Mouse (Mus musculus) intestine, postnatal 0 days (tissue): ENCODE results near the gene Kmt2a. TPM values are rescaled to one million over a fixed set of nuclear protein-coding genes. Genes with fewer than 3 reads are reported as not detected.

Source experiments
- ATAC-seq: fragments of 200-750 bp; cut with Nextera tagmentation; 2 replicates; pipeline ENCODE4 v1.8.0; 2017; ENCODE audit warnings: mild to moderate bottlenecking, moderate TSS enrichment, moderate library complexity
- H3K27ac ChIP-seq: fragments of 300-500 bp; sonication (generic); 2 replicates; pipeline ENCODE4 v1.5.1; 2014; ENCODE audit warnings: mild to moderate bottlenecking, low read depth, low read length, moderate library complexity
- H3K27me3 ChIP-seq: fragments of 300-500 bp; sonication (generic); replicated peaks from 2 replicates; pipeline ENCODE4 v1.6.1; 2014; ENCODE audit warnings: low read length, mixed read lengths; ENCODE audit not compliant: control insufficient read depth, insufficient read depth
- H3K36me3 ChIP-seq: fragments of 300-500 bp; sonication (generic); 2 replicates; pipeline ENCODE4 v1.6.1; 2014; ENCODE audit warnings: mild to moderate bottlenecking, moderate library complexity; ENCODE audit not compliant: control insufficient read depth, insufficient read depth
- H3K4me1 ChIP-seq: fragments of 300-500 bp; sonication (generic); replicated peaks from 2 replicates; pipeline ENCODE4 v1.6.1; 2014; ENCODE audit warnings: antibody characterized with exemption, low read length, mixed read lengths; ENCODE audit not compliant: control insufficient read depth, insufficient read depth
- H3K4me2 ChIP-seq: fragments of 300-500 bp; sonication (generic); replicated peaks from 2 replicates; pipeline ENCODE4 v1.6.1; 2014; ENCODE audit warnings: low read depth, mild to moderate bottlenecking, moderate library complexity
- H3K4me3 ChIP-seq: fragments of 300-500 bp; sonication (generic); 2 replicates; pipeline ENCODE4 v1.5.1; 2014; ENCODE audit warnings: low read depth, low read length
- H3K9ac ChIP-seq: fragments of 300-500 bp; sonication (generic); 2 replicates; pipeline ENCODE4 v1.6.1; 2014; ENCODE audit warnings: mild to moderate bottlenecking, low read depth, low read length
- H3K9me3 ChIP-seq: fragments of 300-500 bp; sonication (generic); 2 replicates; pipeline ENCODE4 v1.6.1; 2016; ENCODE audit warnings: mixed run types; ENCODE audit not compliant: control insufficient read depth
- CTCF ChIP-seq: sonication (generic); IDR thresholded peaks from 2 replicates; pipeline ENCODE4 v1.5.1; 2016; ENCODE audit warnings: low read depth, mild to moderate bottlenecking, control low read depth, antibody characterized with exemption, moderate library complexity
- WGBS: fragments of 180-500 bp; shearing (Covaris S2); extraction: QIAGEN DNeasy Blood & Tissue Kit; methylation state at CpG from one replicate; pipeline ENCODE4 v1.1.7; 2014; 5-methylcytosine and 5-hydroxymethylcytosine counted together
- polyA plus RNA-seq: library from polyadenylated mRNA; unstranded; fragments of >200 nt; fragmentation: Nextera tagmentation; extraction: Ambion mirVana; gene quantifications from 2 replicates; pipeline ENCODE4 v1.2.1, GENCODE M21; 2015

Kmt2a gene
- polyA plus RNA-seq, 1 experiment from 2014 or later = 2.9 TPM

DNA sequence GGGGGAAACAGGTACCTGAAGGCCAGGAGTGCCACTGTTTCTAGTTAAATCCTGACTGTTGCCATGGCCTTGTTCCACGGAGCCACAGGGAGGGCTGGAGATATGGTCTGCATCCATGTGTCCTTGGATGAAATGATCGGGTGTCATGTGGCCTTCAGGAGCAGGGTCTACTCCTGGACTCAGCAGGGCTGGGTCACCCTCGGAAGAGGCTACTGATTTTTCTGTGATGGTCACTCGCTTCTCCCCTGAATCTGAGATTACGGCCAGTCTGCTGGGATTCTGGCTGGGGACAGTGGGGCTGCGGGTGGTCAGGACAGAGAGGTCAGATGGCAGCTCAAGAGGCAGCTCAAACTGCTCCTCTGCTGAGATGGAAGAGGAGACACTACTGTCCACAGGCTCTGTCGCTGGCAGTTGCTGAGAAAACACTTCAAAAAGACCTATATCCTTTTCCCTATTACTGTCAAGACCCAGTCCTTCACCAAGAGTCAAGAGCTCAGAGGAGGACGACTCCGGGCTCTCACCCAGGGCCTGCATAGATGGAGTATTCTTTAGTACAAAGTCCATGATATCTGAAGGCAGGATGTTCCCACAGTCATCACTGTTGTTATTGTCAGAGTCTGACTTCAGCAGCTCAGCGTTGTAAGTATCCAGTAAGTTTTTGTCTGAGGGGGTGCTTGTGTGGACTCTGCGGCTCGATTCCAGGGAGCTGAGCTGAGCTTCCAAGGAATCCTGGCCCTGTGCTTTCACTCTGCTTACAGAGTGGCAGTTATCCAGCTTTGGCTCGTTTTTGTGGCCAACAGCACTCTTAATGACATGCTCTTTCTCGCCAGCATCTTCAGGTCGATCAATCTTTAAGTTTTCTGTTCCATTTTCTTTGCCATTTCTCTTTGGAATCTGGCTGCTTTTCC is 60.9 kb downstream of the Kmt2a start:
- H3K9me3 ChIP-seq = no peaks in the 10 kb centered on the region
- ATAC-seq = no peak
- no peak overlapping the region for H3K4me3 ChIP-seq
- no peak for TF ChIP-seq CTCF
- H3K27ac ChIP-seq = no peak overlapping the region
- H3K27me3 ChIP-seq = no peaks in the 10 kb centered on the region
- no peaks in the 10 kb centered on the region for H3K4me1 ChIP-seq
- no peak overlapping the region for H3K9ac ChIP-seq
- 90% methylated on average over 15 of the region's 15 CpGs for WGBS
- H3K4me2 ChIP-seq = no peak overlapping the region
- peaks cover 98% of the 10 kb centered on the region for H3K36me3 ChIP-seq

GRCm38 (mm10) chr9:44817522-44817921 is 63.6 kb downstream of the Kmt2a start:
- H3K9ac ChIP-seq = no peak overlapping the region
- H3K4me3 ChIP-seq = no peak overlapping the region
- H3K4me2 ChIP-seq = no peak overlapping the region
- no peaks in the 10 kb centered on the region for H3K27me3 ChIP-seq
- no peaks in the 10 kb centered on the region for H3K9me3 ChIP-seq
- ATAC-seq = no peak
- peaks cover 100% of the 10 kb centered on the region for H3K36me3 ChIP-seq
- no peak overlapping the region for H3K27ac ChIP-seq
- TF ChIP-seq CTCF = no peak
- no peaks in the 10 kb centered on the region for H3K4me1 ChIP-seq
- 90% methylated on average over 5 of the region's 5 CpGs for WGBS

DNA sequence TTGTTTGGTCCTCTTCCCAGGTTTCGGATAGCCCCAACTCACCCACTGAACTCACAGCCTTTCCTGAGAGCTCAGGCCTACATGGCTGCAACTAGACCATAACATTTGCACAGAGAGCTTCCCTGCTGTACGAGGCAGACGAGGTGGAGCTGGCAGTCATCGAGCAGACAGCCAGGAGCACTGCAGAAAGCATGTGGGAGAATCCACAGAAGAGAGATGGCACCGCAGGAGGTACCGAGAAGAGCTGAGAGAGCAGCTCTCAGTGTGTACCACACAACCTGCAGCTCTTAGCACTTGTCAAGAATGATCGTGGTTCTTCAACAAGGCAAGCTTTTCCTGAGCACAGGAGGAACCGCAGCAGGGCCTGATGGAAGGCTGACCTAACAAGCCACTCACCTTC is 66.9 kb downstream of the Kmt2a start:
- WGBS = 95% methylated on average over 8 of the region's 8 CpGs
- no peak for TF ChIP-seq CTCF
- H3K36me3 ChIP-seq = peaks cover 99% of the 10 kb centered on the region
- no peak overlapping the region for H3K4me2 ChIP-seq
- H3K9ac ChIP-seq = no peak overlapping the region
- ATAC-seq = no peak
- H3K27me3 ChIP-seq = no peaks in the 10 kb centered on the region
- H3K27ac ChIP-seq = no peak overlapping the region
- no peak overlapping the region for H3K4me3 ChIP-seq
- no peaks in the 10 kb centered on the region for H3K4me1 ChIP-seq
- no peaks in the 10 kb centered on the region for H3K9me3 ChIP-seq

- peaks cover 95% of the 10 kb centered on the region for H3K36me3 ChIP-seq
- 89% methylated on average over 10 of the region's 10 CpGs for WGBS
- no peaks in the 10 kb centered on the region for H3K27me3 ChIP-seq
- no peak overlapping the region for H3K4me2 ChIP-seq
- no peaks in the 10 kb centered on the region for H3K4me1 ChIP-seq
- no peaks in the 10 kb centered on the region for H3K9me3 ChIP-seq
- H3K9ac ChIP-seq = no peak overlapping the region
- H3K27ac ChIP-seq = no peak overlapping the region
- ATAC-seq = no peak
- no peak for TF ChIP-seq CTCF
- H3K4me3 ChIP-seq = no peak overlapping the region
Observed at GRCm38 (mm10) chr9:44810316-44810715, 70.8 kb downstream of the Kmt2a start.

- Histone ChIP-seq H3K27ac (no peak overlapping the region), H3K9ac (no peak overlapping the region), H3K36me3 (peaks cover 76% of the 10 kb centered on the region), H3K9me3 (no peaks in the 10 kb centered on the region), H3K27me3 (no peaks in the 10 kb centered on the region), H3K4me1 (no peaks in the 10 kb centered on the region), H3K4me3 (no peak overlapping the region), H3K4me2 (no peak overlapping the region)
- 95% methylated on average over 10 of the region's 10 CpGs for WGBS
- TF ChIP-seq CTCF = no peak
- ATAC-seq = no peak
Observed at GRCm38 (mm10) chr9:44807778-44808177, 73.3 kb downstream of the Kmt2a start.

DNA sequence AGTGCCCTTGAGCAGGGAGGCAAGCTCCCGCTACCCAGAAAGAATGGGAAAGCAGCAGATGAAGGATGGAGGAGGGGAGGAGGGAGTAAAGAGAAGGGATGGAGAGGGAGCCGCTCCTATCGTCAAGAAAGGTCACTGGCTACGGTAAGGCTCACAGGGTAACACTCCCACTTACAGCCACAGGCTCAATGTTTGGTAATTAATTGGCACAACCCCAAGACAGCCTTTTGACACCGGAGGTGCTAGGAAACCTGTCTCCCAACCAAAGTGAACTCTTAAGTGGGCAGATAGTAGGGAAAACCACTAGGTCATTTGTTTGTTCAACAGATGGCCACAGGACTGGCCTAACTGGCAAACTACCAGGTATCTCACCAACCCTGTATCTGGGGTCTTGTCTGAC is 74.0 kb downstream of the Kmt2a start:
- Histone ChIP-seq H3K27ac (no peak overlapping the region), H3K36me3 (peaks cover 70% of the 10 kb centered on the region), H3K4me3 (no peak overlapping the region), H3K9ac (no peak overlapping the region), H3K4me1 (no peaks in the 10 kb centered on the region), H3K27me3 (no peaks in the 10 kb centered on the region), H3K4me2 (no peak overlapping the region), H3K9me3 (no peaks in the 10 kb centered on the region)
- ATAC-seq = no peak
- TF ChIP-seq CTCF = no peak
- WGBS = 75% methylated on average over 5 of the region's 5 CpGs
